Mouse (Mus musculus) spleen, adult 12 weeks (tissue): Measurements from ENCODE around the gene Ttc25.
"Not testable (repeated sequence)": the region's sequence is repeated elsewhere in the genome, so short reads cannot be mapped to it uniquely, and the experiment has no call there.

Experiments used
- DNase-seq: peaks from one replicate; pipeline ENCODE4 v3.0.0; 2022; ENCODE audit warnings: low spot score

The Ttc25 gene

GRCm38 (mm10) chr11:100528375-100529165 is 16.8 kb upstream of the Ttc25 start:
- no peak for DNase-seq

- no peak for DNase-seq
Measured at GRCm38 (mm10) chr11:100533871-100534270, 11.5 kb upstream of the Ttc25 start.

- not testable (repeated sequence) for DNase-seq
Measured at GRCm38 (mm10) chr11:100534411-100534810, 11.0 kb upstream of the Ttc25 start.

GRCm38 (mm10) chr11:100534821-100535220 is 10.6 kb upstream of the Ttc25 start:
- not testable (repeated sequence) for DNase-seq

GRCm38 (mm10) chr11:100535996-100536395 is 9.4 kb upstream of the Ttc25 start:
- no peak for DNase-seq

- DNase-seq = no peak
Measured at GRCm38 (mm10) chr11:100536466-100536865, 8.9 kb upstream of the Ttc25 start.

GRCm38 (mm10) chr11:100540966-100541365 is 4.4 kb upstream of the Ttc25 start:
- DNase-seq = no peak

GRCm38 (mm10) chr11:100541577-100541976 is 3.8 kb upstream of the Ttc25 start:
- DNase-seq = no peak

- DNase-seq = no peak
Measured at GRCm38 (mm10) chr11:100545746-100546085, 309 bp downstream of the Ttc25 start.

- no peak for DNase-seq
Measured at GRCm38 (mm10) chr11:100546955-100547354, 1.5 kb downstream of the Ttc25 start.

GRCm38 (mm10) chr11:100548141-100548540 is 2.7 kb downstream of the Ttc25 start:
- no peak for DNase-seq

- DNase-seq = no peak
Measured at GRCm38 (mm10) chr11:100549466-100549865, 4.1 kb downstream of the Ttc25 start.

- DNase-seq = no peak
Measured at GRCm38 (mm10) chr11:100550101-100550500, 4.7 kb downstream of the Ttc25 start.

GRCm38 (mm10) chr11:100552842-100553241 is 7.4 kb downstream of the Ttc25 start:
- no peak for DNase-seq

- DNase-seq = peak; percentile 31
Measured at GRCm38 (mm10) chr11:100555583-100555982, 10.2 kb downstream of the Ttc25 start.

GRCm38 (mm10) chr11:100557563-100557962 is 12.2 kb downstream of the Ttc25 start:
- DNase-seq = no peak

GRCm38 (mm10) chr11:100559476-100559875 is 14.1 kb downstream of the Ttc25 start:
- DNase-seq = no peak

- no peak for DNase-seq
Measured at GRCm38 (mm10) chr11:100561748-100562147, 16.3 kb downstream of the Ttc25 start.

- no peak for DNase-seq
Measured at GRCm38 (mm10) chr11:100564297-100564696, 18.9 kb downstream of the Ttc25 start.

GRCm38 (mm10) chr11:100564703-100565102 is 19.3 kb downstream of the Ttc25 start:
- no peak for DNase-seq

- no peak for DNase-seq
Measured at GRCm38 (mm10) chr11:100567229-100567628, 21.8 kb downstream of the Ttc25 start.

- no peak for DNase-seq
Measured at GRCm38 (mm10) chr11:100567815-100568245, 22.4 kb downstream of the Ttc25 start.

- no peak for DNase-seq
Measured at GRCm38 (mm10) chr11:100568692-100569091, 23.3 kb downstream of the Ttc25 start.

GRCm38 (mm10) chr11:100569789-100570188 is 24.4 kb downstream of the Ttc25 start:
- DNase-seq = no peak
